Mouse (Mus musculus): ENCODE measurements around the gene Tbc1d20. TPM values are rescaled to one million over a fixed set of nuclear protein-coding genes. Genes with fewer than 3 reads are reported as not detected.
"Not testable (repeated sequence)": the region's sequence is repeated elsewhere in the genome, so short reads cannot be mapped to it uniquely, and the experiment has no call there.

Gene Tbc1d20
- polyA plus RNA-seq, 1 experiment from 2014 or later = 32.2 TPM

DNA sequence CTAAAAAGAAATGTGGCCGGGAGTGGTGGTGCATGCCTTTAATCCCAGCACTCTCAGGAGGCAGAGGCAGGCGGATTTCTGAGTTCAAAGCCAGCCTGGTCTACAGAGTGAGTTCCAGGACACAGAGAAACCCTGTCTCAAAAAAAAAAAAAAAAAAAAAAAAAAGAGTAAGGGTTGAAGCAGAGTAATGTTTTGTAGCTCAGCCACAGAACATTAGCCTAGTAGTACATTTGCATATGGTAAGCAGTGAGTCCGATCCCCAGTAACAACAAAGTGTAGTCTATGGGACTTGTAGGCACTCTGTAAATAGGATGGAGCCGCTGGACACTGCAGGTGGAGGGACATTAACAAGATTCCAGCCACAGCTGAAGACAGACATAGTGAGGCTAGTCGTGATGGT, 51.3 kb downstream of the Tbc1d20 start:
- Histone ChIP-seq H3K4me3 (no peak overlapping the region), H3K9me3 (no peaks in the 10 kb centered on the region), H3K9ac (no peak overlapping the region), H3K4me1 (replicated peaks) (peaks cover 16% of the 10 kb centered on the region), H3K4me2 (no peak overlapping the region), H3K36me3 (no peaks in the 10 kb centered on the region), H3K27me3 (peaks cover 12% of the 10 kb centered on the region), H3K27ac (no peak overlapping the region)
- 63% methylated on average over 5 of the region's 5 CpGs for WGBS
- no peak for ATAC-seq (ENCODE audit: low FRiP score)

DNA sequence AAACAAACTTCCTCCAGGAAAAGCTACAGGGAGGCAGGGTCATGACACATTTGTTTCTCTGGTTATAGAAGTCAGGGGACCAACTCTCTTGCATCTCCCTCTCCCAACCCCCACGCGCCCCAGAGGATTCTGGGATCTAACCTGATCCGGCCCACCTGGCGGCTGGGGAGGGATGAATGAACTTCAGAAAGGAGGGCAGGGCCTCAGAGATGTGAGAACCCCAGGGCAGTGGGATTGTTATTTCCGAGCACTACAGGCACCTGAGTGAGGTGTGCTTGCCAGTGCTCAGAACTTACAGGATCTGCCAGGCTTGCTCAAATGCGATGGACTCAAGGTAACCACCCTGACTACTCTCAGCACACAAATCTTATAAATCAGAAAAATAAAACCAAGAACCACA, 51.8 kb downstream of the Tbc1d20 start:
- H3K4me2 ChIP-seq = no peak overlapping the region
- H3K27me3 ChIP-seq = peaks cover 12% of the 10 kb centered on the region
- H3K9me3 ChIP-seq = no peaks in the 10 kb centered on the region
- no peak overlapping the region for H3K27ac ChIP-seq
- peaks cover 16% of the 10 kb centered on the region for H3K4me1 ChIP-seq (replicated peaks)
- no peak for ATAC-seq (ENCODE audit: low FRiP score)
- H3K4me3 ChIP-seq = no peak overlapping the region
- no peaks in the 10 kb centered on the region for H3K36me3 ChIP-seq
- 68% methylated on average over 6 of the region's 6 CpGs for WGBS
- H3K9ac ChIP-seq = no peak overlapping the region

DNA sequence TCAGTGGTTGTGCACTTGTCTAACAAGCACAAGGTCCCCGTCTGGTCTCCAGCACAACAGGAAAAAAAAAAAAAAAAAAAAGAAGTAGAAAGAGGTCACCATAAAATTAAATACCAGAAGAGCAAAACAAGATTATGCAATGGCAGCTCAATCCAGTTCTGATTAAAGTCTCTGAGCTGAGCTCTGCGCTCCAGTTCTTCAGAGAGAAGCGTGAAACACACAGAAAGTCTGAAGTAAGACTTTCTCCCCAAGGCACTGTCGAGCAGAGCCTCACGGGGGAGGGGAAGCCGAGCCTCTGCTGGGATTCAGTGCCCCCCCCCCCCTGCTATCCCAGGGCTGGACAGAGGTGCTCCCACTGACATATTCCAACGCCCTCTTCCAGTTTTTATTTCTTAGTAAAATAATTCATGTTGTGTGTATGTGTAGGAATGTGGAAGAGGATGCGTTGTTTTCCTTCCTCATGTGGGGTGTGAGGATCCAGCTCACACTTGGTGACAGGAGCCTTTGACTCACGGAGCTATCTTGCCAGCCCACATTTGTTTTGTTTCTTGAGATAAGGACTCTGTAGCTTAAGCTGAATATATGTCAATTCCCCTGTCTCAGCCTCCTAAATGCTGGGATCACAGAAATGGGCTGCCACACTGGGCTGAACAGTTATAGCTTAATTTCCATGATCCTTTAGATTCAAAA, 53.3 kb downstream of the Tbc1d20 start:
- Histone ChIP-seq H3K27me3 (peaks cover 12% of the 10 kb centered on the region), H3K4me1 (replicated peaks) (peaks cover 16% of the 10 kb centered on the region), H3K36me3 (no peaks in the 10 kb centered on the region), H3K27ac (no peak overlapping the region), H3K4me3 (no peak overlapping the region), H3K4me2 (no peak overlapping the region), H3K9me3 (no peaks in the 10 kb centered on the region), H3K9ac (no peak overlapping the region)
- ATAC-seq (ENCODE audit: low FRiP score) = no peak
- 51% methylated on average over 9 of the region's 9 CpGs for WGBS

DNA sequence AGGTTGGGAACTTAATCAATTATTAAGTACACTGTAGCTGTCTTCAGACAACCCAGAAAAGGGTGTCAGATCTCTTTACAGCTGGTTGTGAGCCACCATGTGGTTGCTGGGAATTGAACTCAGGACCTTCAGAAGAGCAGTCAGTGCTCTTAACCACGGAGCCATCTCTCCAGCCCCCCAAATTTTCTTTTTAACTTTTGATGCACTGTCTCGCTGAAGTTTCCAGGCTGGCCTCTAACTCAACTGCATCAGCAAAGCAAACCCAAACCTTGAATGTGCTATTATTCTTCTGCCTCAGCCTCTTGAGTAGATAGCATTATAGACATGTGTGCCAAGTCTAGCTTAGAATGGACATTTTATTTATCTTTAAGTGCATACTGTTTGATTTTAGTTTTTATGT, 54.1 kb downstream of the Tbc1d20 start:
- ATAC-seq (ENCODE audit: low FRiP score) = no peak
- peaks cover 8% of the 10 kb centered on the region for H3K27me3 ChIP-seq
- 79% methylated on average over 2 of the region's 2 CpGs for WGBS
- no peaks in the 10 kb centered on the region for H3K36me3 ChIP-seq
- H3K9ac ChIP-seq = no peak overlapping the region
- H3K9me3 ChIP-seq = no peaks in the 10 kb centered on the region
- H3K4me1 ChIP-seq (replicated peaks) = peaks cover 16% of the 10 kb centered on the region
- H3K4me2 ChIP-seq = no peak overlapping the region
- H3K27ac ChIP-seq = no peak overlapping the region
- no peak overlapping the region for H3K4me3 ChIP-seq

DNA sequence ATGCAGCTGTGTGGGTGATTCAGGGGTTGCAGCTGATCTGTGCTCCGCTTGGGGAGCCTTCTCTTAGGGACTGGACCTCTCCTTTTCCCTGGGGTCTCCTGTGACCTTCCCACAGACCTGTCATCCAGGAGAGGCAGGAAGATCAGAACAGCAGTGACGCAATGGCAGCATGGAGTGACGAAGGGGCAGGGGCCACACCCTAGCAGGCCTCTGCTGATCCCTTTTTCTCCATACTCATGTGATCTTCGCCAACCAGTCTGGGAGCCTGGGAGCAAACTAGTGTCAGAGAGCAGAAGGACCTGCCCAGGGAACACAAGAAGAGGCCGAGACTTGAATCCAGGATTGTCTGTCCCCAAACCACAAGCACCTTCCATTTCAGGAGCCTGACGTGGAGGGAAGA, 55.6 kb downstream of the Tbc1d20 start:
- no peak overlapping the region for H3K27ac ChIP-seq
- no peak for ATAC-seq (ENCODE audit: low FRiP score)
- no peak overlapping the region for H3K4me3 ChIP-seq
- peaks cover 8% of the 10 kb centered on the region for H3K27me3 ChIP-seq
- H3K36me3 ChIP-seq = no peaks in the 10 kb centered on the region
- no peaks in the 10 kb centered on the region for H3K9me3 ChIP-seq
- WGBS = 81% methylated on average over 6 of the region's 6 CpGs
- H3K4me1 ChIP-seq (replicated peaks) = peaks cover 5% of the 10 kb centered on the region
- no peak overlapping the region for H3K9ac ChIP-seq
- no peak overlapping the region for H3K4me2 ChIP-seq

DNA sequence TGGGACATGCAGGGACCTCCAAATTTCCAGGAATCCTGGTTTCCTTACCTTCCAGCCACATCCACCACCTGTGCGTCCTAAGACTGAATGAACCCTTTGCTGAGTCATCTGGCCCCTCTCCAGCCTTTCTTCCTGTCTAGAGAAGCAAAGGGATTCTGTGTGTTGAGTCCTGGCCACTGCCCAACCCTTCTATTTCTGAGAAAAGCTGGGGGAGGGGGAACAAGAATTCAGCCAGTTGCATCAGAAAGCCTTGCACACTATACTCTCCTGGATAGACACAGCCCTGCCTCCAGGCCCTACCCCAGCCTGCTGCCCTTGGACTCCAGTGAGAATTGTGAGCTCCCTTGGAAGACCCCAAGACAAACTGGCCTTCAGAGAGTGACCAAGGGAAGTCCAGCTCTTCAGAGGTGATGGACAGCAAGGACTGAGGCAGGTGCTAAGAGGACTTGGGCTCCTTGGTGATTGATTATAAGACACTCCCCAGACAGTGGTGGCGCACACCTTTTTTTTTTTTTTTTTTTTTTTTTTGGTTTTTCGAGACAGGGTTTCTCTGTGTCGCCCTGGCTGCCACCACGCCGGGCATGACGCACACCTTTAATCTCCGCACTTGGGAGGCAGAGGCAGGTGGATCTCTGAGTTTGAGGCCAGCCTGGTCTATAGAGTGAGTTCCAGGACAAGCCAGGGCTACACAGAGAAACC, 56.4 kb downstream of the Tbc1d20 start:
- Histone ChIP-seq H3K9me3 (no peaks in the 10 kb centered on the region), H3K36me3 (no peaks in the 10 kb centered on the region), H3K4me3 (no peak overlapping the region), H3K4me1 (replicated peaks) (no peaks in the 10 kb centered on the region), H3K27ac (no peak overlapping the region), H3K27me3 (peaks cover 6% of the 10 kb centered on the region), H3K4me2 (no peak overlapping the region), H3K9ac (no peak overlapping the region)
- 91% methylated on average over 7 of the region's 8 CpGs for WGBS
- no peak for ATAC-seq (ENCODE audit: low FRiP score)

DNA sequence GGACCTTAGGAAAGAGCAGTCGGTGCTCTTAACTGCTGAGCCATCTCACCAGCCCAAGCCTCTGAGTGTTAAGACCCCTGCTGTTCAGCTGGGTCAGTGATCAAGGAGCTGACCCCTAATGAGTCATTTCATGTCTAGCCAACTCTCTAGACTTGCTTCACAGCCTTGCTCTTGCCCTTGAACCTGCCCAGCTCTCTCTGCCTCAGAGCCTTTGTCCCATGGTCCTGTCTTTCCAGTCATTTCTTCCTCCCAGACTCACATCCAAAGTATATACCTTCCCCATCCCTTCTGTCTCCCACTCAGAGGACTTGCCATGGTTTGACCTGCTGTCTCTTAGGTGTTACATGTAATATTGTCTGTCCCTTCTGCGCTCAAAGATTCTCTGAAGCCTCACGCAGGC, 63.6 kb downstream of the Tbc1d20 start:
- ATAC-seq (ENCODE audit: low FRiP score) = no peak
- Histone ChIP-seq H3K36me3 (no peaks in the 10 kb centered on the region), H3K4me1 (replicated peaks) (no peaks in the 10 kb centered on the region), H3K9ac (no peak overlapping the region), H3K9me3 (no peaks in the 10 kb centered on the region), H3K27ac (no peak overlapping the region), H3K27me3 (0 out of 2 replicates have a peak, but pooled peaks cover 4% of the 10 kb centered on the region), H3K4me2 (no peak overlapping the region), H3K4me3 (no peak overlapping the region)
- 84% methylated on average over 3 of the region's 3 CpGs for WGBS

DNA sequence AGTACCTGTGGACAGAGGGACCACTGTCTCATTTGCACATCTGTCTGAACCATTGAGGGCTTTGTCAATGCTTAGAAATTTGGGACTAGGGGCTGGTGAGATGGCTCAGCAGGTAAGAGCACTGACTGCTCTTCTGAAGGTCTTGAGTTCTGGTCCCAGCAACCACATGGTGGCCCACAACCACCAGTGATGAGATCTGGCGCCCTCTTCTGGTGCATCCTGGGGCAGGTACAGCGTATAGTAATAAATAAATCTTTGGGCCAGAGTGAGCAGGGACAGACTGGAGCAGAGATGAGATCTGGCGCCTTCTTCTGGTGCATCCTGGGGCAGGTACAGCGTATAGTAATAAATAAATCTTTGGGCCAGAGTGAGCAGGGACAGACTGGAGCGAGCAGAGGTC, 65.3 kb downstream of the Tbc1d20 start:
- not testable (repeated sequence) for H3K27ac ChIP-seq; H3K9me3 ChIP-seq; H3K4me3 ChIP-seq; H3K4me2 ChIP-seq; H3K27me3 ChIP-seq; ATAC-seq (ENCODE audit: low FRiP score); H3K4me1 ChIP-seq (replicated peaks); H3K9ac ChIP-seq; H3K36me3 ChIP-seq
- 73% methylated on average over 5 of the region's 5 CpGs for WGBS

DNA sequence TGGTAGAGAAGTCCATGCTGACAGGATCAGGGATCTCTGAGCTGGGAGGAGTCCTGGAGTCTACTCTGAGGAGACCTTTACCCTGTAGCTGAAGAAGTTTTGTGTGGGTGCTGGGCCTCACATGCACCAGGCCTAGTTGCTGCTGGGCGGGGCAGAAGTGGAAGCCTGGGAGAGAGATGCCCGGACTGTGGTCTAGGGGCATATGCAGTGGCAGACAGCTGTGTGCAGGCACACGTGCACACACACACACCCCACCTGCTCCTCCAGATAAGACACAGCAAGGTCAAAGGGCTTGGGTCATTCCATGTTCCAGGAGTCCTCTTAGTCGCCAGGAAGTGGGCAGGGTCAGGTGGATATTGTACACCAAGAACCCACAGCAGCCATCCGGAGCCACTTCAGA, 66.0 kb downstream of the Tbc1d20 start:
- 0 out of 2 replicates have a peak, but pooled peaks cover 4% of the 10 kb centered on the region for H3K27me3 ChIP-seq
- ATAC-seq (ENCODE audit: low FRiP score) = no peak
- H3K4me3 ChIP-seq = no peak overlapping the region
- H3K9me3 ChIP-seq = no peaks in the 10 kb centered on the region
- no peaks in the 10 kb centered on the region for H3K36me3 ChIP-seq
- H3K9ac ChIP-seq = no peak overlapping the region
- 82% methylated on average over 5 of the region's 5 CpGs for WGBS
- no peak overlapping the region for H3K27ac ChIP-seq
- H3K4me1 ChIP-seq (replicated peaks) = peaks cover 8% of the 10 kb centered on the region; the same call in 1 of the 2 replicates
- H3K4me2 ChIP-seq = no peak overlapping the region

DNA sequence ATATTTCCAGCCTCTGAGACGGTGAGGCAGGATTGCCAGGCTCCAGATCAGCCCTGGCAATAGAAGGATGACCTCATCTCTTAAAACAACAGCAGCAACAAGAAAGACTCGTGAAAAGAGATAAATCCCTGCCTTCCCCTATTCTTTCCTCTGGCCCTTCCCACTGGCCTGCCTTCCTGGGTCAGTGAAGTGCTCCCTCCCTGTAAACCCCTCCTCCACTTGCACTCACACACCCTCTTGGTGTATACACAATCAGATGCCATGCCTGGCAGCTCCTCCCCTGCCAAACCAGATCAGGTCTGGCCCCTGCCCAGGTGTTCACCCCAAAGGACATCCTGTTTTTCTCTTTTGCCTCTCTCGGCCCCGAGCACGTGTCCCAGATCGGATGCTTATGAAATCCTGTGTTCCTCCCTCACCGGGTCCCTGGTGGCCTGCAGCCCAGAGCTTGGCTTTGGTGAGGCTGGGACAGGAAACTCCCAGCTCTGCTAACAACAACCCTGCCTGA, 66.7 kb downstream of the Tbc1d20 start:
- no peak for ATAC-seq (ENCODE audit: low FRiP score)
- H3K4me2 ChIP-seq = no peak overlapping the region
- WGBS = 60% methylated on average over 7 of the region's 7 CpGs
- no peak overlapping the region for H3K27ac ChIP-seq
- H3K4me1 ChIP-seq (replicated peaks) = peaks cover 8% of the 10 kb centered on the region; the same call in 1 of the 2 replicates
- no peak overlapping the region for H3K4me3 ChIP-seq
- 0 out of 2 replicates have a peak, but pooled peaks cover 4% of the 10 kb centered on the region for H3K27me3 ChIP-seq
- H3K9me3 ChIP-seq = no peaks in the 10 kb centered on the region
- H3K9ac ChIP-seq = no peak overlapping the region
- no peaks in the 10 kb centered on the region for H3K36me3 ChIP-seq

DNA sequence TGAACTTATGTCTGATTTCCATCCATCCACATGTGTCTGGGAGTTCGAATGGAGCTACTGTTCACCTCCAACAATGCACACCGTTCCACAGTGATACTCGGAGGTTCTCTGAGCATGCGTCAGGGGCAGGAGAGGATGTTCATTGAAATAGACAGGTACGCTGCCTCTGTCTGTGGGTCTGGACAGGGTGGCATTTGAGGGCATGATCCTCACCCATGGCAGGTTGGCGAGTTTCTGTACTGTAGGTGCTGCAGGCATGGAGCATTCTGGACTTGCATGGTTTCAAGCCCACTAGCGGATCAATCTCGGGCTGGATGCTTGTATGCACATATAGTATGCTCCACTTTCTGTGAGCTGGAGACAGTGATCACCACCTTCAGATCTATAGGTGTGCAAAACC, 67.6 kb downstream of the Tbc1d20 start:
- Histone ChIP-seq H3K27me3 (0 out of 2 replicates have a peak, but pooled peaks cover 4% of the 10 kb centered on the region), H3K4me1 (replicated peaks) (peaks cover 8% of the 10 kb centered on the region; the same call in 1 of the 2 replicates), H3K27ac (no peak overlapping the region), H3K36me3 (no peaks in the 10 kb centered on the region), H3K9ac (no peak overlapping the region), H3K4me3 (no peak overlapping the region), H3K4me2 (no peak overlapping the region), H3K9me3 (no peaks in the 10 kb centered on the region)
- ATAC-seq (ENCODE audit: low FRiP score) = no peak
- 88% methylated on average over 8 of the region's 8 CpGs for WGBS

Data from hindbrain, embryonic 13.5 days (tissue).